Mouse (Mus musculus) hindbrain, embryonic 16.5 days (tissue): ENCODE measurements at regions not wholly inside any gene's neighbourhood (a gene's known extent, or its start where the extent isn't known, plus 50 kb on each side); places are given as distances from the start of the nearest gene placed in this dataset.
A peak's percentile ranks its signal among the peaks of the same experiment; 100 is the strongest.

Experiments used
- ATAC-seq: fragments of 200-750 bp; cut with Nextera tagmentation; 2 replicates; pipeline ENCODE4 v1.8.0; 2017; ENCODE audit warnings: moderate TSS enrichment, moderate library complexity
- H3K27ac ChIP-seq: fragments of 300-500 bp; sonication (generic); 2 replicates; pipeline ENCODE4 v1.5.1; 2014; ENCODE audit warnings: low read depth, mild to moderate bottlenecking, control low read depth, low read length, moderate library complexity
- H3K27me3 ChIP-seq: fragments of 300-500 bp; sonication (generic); replicated peaks from 2 replicates; pipeline ENCODE4 v1.6.1; 2014; ENCODE audit warnings: low read length; ENCODE audit not compliant: control insufficient read depth, insufficient read depth
- H3K36me3 ChIP-seq: fragments of 300-500 bp; sonication (generic); 2 replicates; pipeline ENCODE4 v1.6.1; 2014; ENCODE audit warnings: mild to moderate bottlenecking, low read length, moderate library complexity, mixed read lengths; ENCODE audit not compliant: control insufficient read depth, insufficient read depth
- H3K4me1 ChIP-seq: fragments of 300-500 bp; sonication (generic); 2 replicates; pipeline ENCODE4 v1.6.1; 2014; ENCODE audit warnings: low read depth, low read length; ENCODE audit not compliant: control insufficient read depth, insufficient read depth
- H3K4me2 ChIP-seq: fragments of 300-500 bp; sonication (generic); 2 replicates; pipeline ENCODE4 v1.6.1; 2014; ENCODE audit warnings: mild to moderate bottlenecking, low read length, control low read depth, moderate library complexity
- H3K4me3 ChIP-seq: fragments of 300-500 bp; sonication (generic); 2 replicates; pipeline ENCODE4 v1.5.1; 2014; ENCODE audit warnings: mild to moderate bottlenecking, low read length, control low read depth, moderate library complexity
- H3K9ac ChIP-seq: fragments of 300-500 bp; sonication (generic); 2 replicates; pipeline ENCODE4 v1.6.1; 2014; ENCODE audit warnings: low read depth, mild to moderate bottlenecking, control low read depth, low read length, moderate library complexity
- H3K9me3 ChIP-seq: fragments of 300-500 bp; sonication (generic); 2 replicates; pipeline ENCODE4 v1.6.1; 2014; ENCODE audit warnings: mild to moderate bottlenecking, low read length, moderate library complexity; ENCODE audit not compliant: control insufficient read depth
- WGBS: fragments of 180-500 bp; shearing (Covaris S2); extraction: QIAGEN DNeasy Blood & Tissue Kit; methylation state at CpG from one replicate; pipeline ENCODE4 v1.1.7; 2014; 5-methylcytosine and 5-hydroxymethylcytosine counted together

DNA sequence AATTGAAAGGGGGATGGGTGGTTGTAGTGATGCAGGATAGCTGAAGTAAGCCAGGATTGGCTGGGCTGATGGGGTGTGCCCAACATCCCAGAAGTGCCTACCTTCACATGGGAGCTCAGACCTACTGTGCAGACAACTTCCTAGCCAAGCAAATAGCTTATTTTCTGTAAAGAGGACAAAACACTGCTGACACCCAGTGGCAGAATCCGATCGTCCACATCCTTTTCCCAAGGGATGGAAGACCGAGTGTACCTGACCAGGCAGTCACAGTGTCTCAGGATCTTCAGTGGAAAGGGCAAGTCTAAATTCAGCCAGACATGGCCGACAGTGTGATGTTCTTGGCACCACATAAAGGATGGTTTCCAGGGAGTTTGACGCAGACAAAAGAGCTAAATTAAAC lies 114.4 kb downstream of the Nmur2 start:
- H3K4me3 ChIP-seq = no peak overlapping the region
- 72% methylated on average over 5 of the region's 5 CpGs for WGBS

DNA sequence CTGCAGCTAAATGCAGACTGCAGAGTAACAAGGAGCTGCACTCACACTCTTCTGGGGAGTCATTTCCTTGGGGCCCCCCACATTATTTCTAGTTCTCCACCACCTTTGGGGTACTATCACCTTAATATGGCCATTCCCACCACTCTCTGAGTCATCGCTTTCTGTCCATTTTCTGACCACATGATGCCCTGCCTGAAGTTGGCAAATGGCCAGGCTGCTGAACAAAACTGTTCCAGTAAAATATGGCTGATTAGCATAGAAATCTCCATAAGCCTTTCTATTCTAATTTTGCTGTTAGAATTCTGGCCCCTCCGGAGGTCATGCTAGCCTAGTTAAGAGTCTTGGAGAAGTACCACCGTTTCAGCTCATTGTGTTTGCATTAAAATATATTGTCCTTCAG lies 121.7 kb downstream of the Nmur2 start:
- no peak overlapping the region for H3K4me3 ChIP-seq
- H3K9ac ChIP-seq = no peak overlapping the region
- H3K27me3 ChIP-seq = no peaks in the 10 kb centered on the region
- no peaks in the 10 kb centered on the region for H3K36me3 ChIP-seq
- no peaks in the 10 kb centered on the region for H3K9me3 ChIP-seq
- peaks cover 2% of the 10 kb centered on the region; the same call in 1 of the 2 replicates for H3K4me1 ChIP-seq
- no peak overlapping the region for H3K27ac ChIP-seq
- WGBS = 35% methylated on average over 3 of the region's 3 CpGs
- no peak for ATAC-seq
- H3K4me2 ChIP-seq = no peak overlapping the region

More for the DNA sequence above, 114.4 kb downstream of the Nmur2 start:
- H3K27me3 ChIP-seq = no peaks in the 10 kb centered on the region
- H3K27ac ChIP-seq = no peak overlapping the region
- no peaks in the 10 kb centered on the region for H3K4me1 ChIP-seq
- no peaks in the 10 kb centered on the region for H3K9me3 ChIP-seq
- ATAC-seq = no peak
- H3K36me3 ChIP-seq = no peaks in the 10 kb centered on the region
- no peak overlapping the region for H3K4me2 ChIP-seq
- H3K9ac ChIP-seq = no peak overlapping the region

DNA sequence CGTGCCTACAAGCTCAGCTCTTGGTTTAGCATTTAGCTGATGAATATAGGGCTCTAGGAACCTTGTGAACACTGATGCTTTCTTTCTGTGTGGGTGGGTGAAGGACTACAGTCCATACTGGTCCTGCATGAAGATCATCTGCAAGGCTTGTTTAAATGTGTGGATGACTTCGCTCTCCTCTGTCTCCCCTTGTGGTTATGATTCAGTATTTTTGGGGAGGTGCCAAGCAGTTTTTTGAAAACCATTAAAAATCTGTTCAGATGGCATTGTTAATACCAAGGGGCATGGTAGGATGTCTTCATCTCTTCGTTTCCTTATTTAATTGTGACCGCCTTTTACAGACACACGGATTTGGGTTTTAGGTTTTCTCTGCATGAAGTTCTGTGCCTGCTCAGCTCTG lies 122.4 kb downstream of the Nmur2 start:
- Histone ChIP-seq H3K9me3 (no peaks in the 10 kb centered on the region), H3K4me3 (no peak overlapping the region), H3K27me3 (no peaks in the 10 kb centered on the region), H3K27ac (no peak overlapping the region), H3K36me3 (no peaks in the 10 kb centered on the region), H3K4me1 (peaks cover 2% of the 10 kb centered on the region; the same call in 1 of the 2 replicates), H3K4me2 (no peak overlapping the region), H3K9ac (no peak overlapping the region)
- WGBS = 72% methylated on average over 5 of the region's 5 CpGs
- no peak for ATAC-seq

DNA sequence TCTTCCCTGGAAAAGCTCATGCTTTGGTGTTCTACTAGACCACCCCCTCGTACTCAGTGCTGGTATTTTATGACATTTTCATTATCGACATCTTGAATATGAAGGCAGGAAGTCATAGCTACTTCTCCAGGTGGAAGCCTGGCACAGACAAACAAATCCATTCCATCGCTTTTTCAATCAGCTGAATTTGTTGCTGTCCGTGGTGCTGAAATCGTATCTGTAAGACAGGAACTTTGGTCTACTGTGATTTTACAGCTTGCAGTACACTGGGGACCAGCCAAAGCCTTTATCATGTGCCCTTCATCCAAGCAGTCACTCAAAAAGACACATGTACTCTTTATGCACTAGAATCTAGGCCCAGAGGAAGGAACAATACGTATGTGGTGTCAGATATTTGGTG lies 143.3 kb downstream of the Nmur2 start:
- H3K27me3 ChIP-seq = no peaks in the 10 kb centered on the region
- H3K36me3 ChIP-seq = no peaks in the 10 kb centered on the region
- 25% methylated on average over 6 of the region's 6 CpGs for WGBS
- no peaks in the 10 kb centered on the region for H3K9me3 ChIP-seq
- ATAC-seq = no peak
- no peak overlapping the region for H3K27ac ChIP-seq
- H3K4me3 ChIP-seq = no peak overlapping the region
- no peaks in the 10 kb centered on the region for H3K4me1 ChIP-seq
- H3K4me2 ChIP-seq = no peak overlapping the region
- H3K9ac ChIP-seq = no peak overlapping the region

DNA sequence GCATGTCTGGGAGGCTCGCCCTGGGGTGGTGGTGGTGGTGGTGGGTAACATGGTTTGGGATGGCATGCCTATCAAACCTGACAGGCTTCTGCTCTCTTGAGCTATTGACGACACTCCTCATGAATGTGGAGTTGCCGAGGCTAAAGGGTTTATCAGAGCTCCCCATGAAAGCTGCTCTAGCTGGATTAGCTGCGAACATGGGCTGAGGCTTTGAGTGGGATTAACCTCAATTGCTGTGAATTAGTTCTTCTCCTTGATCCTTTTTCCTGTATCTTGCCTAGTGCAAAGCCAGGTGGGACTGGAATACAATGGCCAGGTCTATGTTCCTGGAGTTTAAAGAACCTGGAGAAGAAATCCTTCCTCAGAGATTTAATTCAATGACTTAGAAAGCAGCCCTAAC lies 150.6 kb downstream of the Nmur2 start:
- Histone ChIP-seq H3K9ac (no peak overlapping the region), H3K27me3 (no peaks in the 10 kb centered on the region), H3K4me1 (no peaks in the 10 kb centered on the region), H3K36me3 (no peaks in the 10 kb centered on the region), H3K4me2 (no peak overlapping the region), H3K9me3 (no peaks in the 10 kb centered on the region), H3K4me3 (no peak overlapping the region), H3K27ac (no peak overlapping the region)
- WGBS = 82% methylated on average over 4 of the region's 4 CpGs
- ATAC-seq = no peak

DNA sequence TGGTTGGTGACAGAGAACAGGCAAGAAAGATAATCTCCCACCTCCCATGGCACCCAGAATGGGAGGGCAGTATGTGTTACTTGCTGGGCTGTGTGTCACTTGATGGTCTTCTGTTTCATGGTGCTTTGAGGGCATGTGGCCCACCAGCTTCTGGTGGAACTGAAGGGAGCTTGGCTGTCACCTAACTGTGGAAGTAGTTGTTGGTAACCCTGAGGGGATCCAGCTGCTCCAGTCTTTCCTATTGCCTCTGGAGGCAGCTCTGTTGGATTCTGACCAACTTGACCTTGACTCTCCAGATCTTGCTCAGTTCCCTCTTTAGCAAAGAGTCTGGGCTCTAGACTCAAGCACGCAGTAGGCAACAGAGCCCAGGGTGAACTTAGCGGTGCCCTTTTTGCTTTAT lies 162.2 kb downstream of the Nmur2 start:
- Histone ChIP-seq H3K27ac (no peak overlapping the region), H3K36me3 (no peaks in the 10 kb centered on the region), H3K9me3 (no peaks in the 10 kb centered on the region), H3K4me2 (no peak overlapping the region), H3K4me1 (no peaks in the 10 kb centered on the region), H3K27me3 (no peaks in the 10 kb centered on the region), H3K4me3 (no peak overlapping the region), H3K9ac (no peak overlapping the region)
- ATAC-seq = no peak
- 96% methylated on average over 2 of the region's 2 CpGs for WGBS

DNA sequence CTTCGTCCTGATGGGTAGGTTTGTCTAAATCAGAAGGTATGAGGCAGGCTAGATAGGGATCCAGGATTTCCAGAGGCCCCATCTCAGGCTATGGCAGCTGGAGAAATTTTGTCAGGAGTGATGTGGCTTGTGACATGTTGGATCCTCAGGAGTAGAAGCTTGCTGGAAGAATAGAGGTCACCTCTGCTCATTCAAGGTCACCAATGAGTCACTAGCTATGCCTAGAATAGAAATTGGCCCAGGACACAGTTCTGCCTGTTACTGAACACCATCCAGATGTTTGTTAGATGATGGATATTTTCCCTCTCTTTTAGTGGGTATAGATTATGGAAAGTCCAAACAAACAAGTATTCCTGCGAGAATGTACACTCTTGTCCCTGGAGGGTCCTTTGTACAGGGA lies 173.7 kb downstream of the Nmur2 start:
- no peak for ATAC-seq
- H3K4me3 ChIP-seq = no peak overlapping the region
- H3K4me2 ChIP-seq = no peak overlapping the region
- WGBS = 85% methylated on average over 2 of the region's 2 CpGs
- H3K36me3 ChIP-seq = no peaks in the 10 kb centered on the region
- H3K27ac ChIP-seq = no peak overlapping the region
- no peak overlapping the region for H3K9ac ChIP-seq
- H3K9me3 ChIP-seq = no peaks in the 10 kb centered on the region
- no peaks in the 10 kb centered on the region for H3K4me1 ChIP-seq
- H3K27me3 ChIP-seq = no peaks in the 10 kb centered on the region

DNA sequence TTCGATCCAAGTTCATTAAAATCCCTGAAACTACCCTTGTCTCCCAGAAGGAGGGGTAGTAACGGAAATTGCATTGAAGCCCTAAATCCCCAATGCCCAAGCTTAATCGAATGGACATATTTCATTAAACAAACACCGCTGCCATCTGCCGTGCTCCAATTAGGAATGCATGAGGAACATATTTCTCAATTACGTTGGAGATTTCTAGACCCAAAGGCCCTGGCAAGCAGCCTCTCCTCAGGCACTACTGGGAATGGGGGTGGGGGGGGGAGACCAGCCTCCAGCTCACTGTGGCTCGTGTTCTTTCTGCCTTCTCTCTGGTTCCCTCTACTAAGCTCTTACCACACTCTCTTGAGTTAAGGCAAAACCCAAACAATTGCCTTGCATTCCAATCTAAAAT lies 181.6 kb downstream of the Nmur2 start:
- H3K4me3 ChIP-seq = no peak overlapping the region
- WGBS = 43% methylated on average over 7 of the region's 7 CpGs
- H3K27me3 ChIP-seq = no peaks in the 10 kb centered on the region
- H3K4me2 ChIP-seq = no peak overlapping the region
- ATAC-seq = peak; percentile 61
- H3K4me1 ChIP-seq = no peaks in the 10 kb centered on the region
- no peak overlapping the region for H3K27ac ChIP-seq
- no peak overlapping the region for H3K9ac ChIP-seq
- H3K9me3 ChIP-seq = 0 out of 2 replicates have a peak, but pooled peaks cover 3% of the 10 kb centered on the region
- no peaks in the 10 kb centered on the region for H3K36me3 ChIP-seq

DNA sequence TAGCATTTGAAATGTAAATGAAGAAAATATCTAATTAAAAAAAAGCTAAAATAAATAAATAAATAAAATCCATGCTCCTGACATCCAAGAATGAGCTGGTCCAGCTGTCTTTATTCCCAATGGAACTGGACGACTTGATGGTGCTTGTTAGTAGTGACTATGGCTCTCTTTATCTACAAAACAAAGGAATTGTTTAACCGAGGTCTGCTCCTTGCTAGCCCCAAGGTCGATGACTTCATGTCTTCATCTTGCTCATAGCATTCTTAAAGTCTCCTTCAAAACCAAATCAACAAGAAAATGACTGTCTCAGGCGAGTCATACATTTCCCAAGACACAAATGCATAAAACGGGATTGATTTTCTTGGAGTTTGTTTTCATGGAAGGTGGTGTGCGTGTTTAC lies 212.5 kb upstream of the Glra1 start:
- Histone ChIP-seq H3K4me1 (no peaks in the 10 kb centered on the region), H3K27ac (no peak overlapping the region), H3K27me3 (no peaks in the 10 kb centered on the region), H3K4me3 (no peak overlapping the region), H3K4me2 (no peak overlapping the region), H3K9ac (no peak overlapping the region), H3K36me3 (no peaks in the 10 kb centered on the region), H3K9me3 (no peaks in the 10 kb centered on the region)
- WGBS = 75% methylated on average over 6 of the region's 6 CpGs
- no peak for ATAC-seq

DNA sequence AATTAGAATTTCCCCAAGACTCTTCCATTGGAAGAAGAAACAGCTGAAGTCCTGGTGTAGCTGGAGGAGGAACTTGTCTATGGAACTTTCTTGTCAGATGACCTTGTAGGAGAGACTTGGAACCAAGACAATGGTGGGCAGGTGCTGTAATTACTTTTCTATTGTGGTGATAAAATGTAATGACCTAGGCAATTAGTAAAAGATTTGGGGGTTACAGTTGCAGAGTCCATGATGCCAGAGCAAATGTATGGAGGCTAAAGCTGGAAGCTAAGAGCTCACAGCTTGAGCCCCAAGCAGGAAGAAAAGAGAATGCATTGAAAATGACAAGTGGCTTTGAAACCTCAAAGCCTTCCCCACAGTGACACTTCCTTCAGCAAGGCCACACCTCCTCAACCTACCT lies 208.6 kb upstream of the Glra1 start:
- no peaks in the 10 kb centered on the region for H3K4me1 ChIP-seq
- H3K4me3 ChIP-seq = no peak overlapping the region
- H3K9me3 ChIP-seq = no peaks in the 10 kb centered on the region
- ATAC-seq = no peak
- H3K27me3 ChIP-seq = no peaks in the 10 kb centered on the region
- no peak overlapping the region for H3K9ac ChIP-seq
- no peaks in the 10 kb centered on the region for H3K36me3 ChIP-seq
- no peak overlapping the region for H3K27ac ChIP-seq
- no peak overlapping the region for H3K4me2 ChIP-seq
